Mouse (Mus musculus): ENCODE measurements at regions not wholly inside any gene's neighbourhood (a gene's known extent, or its start where the extent isn't known, plus 50 kb on each side); places are given as distances from the start of the nearest gene placed in this dataset.

DNA sequence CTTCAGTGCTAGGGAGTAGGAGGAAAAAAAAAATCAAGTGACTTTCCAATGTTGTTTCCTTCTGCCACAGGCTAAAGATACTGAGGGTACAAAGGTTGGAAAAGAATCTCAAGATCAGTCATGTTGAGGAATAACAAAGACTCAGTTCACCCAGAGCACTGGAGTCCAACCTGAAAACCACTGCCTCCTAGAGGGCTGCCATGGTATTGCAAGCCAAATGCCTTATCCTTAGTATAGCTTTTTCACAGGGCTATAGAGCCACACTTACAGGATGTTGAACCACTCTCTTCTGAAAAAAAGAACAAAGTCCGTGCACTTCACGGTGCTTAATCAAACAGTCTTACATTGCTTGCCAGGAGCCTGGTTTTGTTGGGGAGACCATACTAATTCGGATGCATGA is 139.9 kb upstream of the Srrm4 start:
- TF ChIP-seq POLR2A (IDR thresholded peaks at IDR 0.05; ENCODE audit: extremely low read depth, insufficient read depth, low read length) (no peak), CTCF (IDR thresholded peaks at IDR 0.05; ENCODE audit: extremely low read depth, insufficient read depth, low read length) (no peak)

Data from cortical plate, adult 2 months (tissue).